Mouse (Mus musculus): ENCODE measurements around the gene Tbc1d22a. TPM values are rescaled to one million over a fixed set of nuclear protein-coding genes. Genes with fewer than 3 reads are reported as not detected.

The Tbc1d22a gene
- polyA plus RNA-seq, 1 experiment from 2014 or later = 6.2 TPM

GRCm38 (mm10) chr15:86304861-86305260, 90.6 kb downstream of the Tbc1d22a start:
- no peak overlapping the region for H3K4me2 ChIP-seq (ENCODE audit: low read depth, low read length)
- H3K4me3 ChIP-seq (ENCODE audit: low read depth, low read length) = no peak overlapping the region
- 83% methylated on average over 3 of the region's 3 CpGs for WGBS
- no peak overlapping the region for H3K27ac ChIP-seq (replicated peaks; ENCODE audit: low read depth, low read length)
- no peak for DNase-seq (ENCODE audit: low spot score)
- no peaks in the 10 kb centered on the region for H3K4me1 ChIP-seq (ENCODE audit: control insufficient read depth, insufficient read depth, low read length)
- no peaks in the 10 kb centered on the region for H3K36me3 ChIP-seq (replicated peaks; ENCODE audit: control insufficient read depth, insufficient read depth, low read depth, low read length)
- no peaks in the 10 kb centered on the region for H3K9me3 ChIP-seq (replicated peaks; ENCODE audit: control insufficient read depth, low read length)
- H3K27me3 ChIP-seq (ENCODE audit: control insufficient read depth, insufficient read depth, low read length) = no peaks in the 10 kb centered on the region
- no peak overlapping the region for H3K9ac ChIP-seq (replicated peaks; ENCODE audit: low read length)
- ATAC-seq (replicated peaks; ENCODE audit: insufficient number of reproducible peaks, low FRiP score, low TSS enrichment, low read depth) = no peak

- Histone ChIP-seq H3K27ac (replicated peaks; ENCODE audit: low read depth, low read length) (no peak overlapping the region), H3K36me3 (replicated peaks; ENCODE audit: control insufficient read depth, insufficient read depth, low read depth, low read length) (no peaks in the 10 kb centered on the region), H3K9me3 (replicated peaks; ENCODE audit: control insufficient read depth, low read length) (no peaks in the 10 kb centered on the region), H3K27me3 (ENCODE audit: control insufficient read depth, insufficient read depth, low read length) (no peaks in the 10 kb centered on the region), H3K9ac (replicated peaks; ENCODE audit: low read length) (no peak overlapping the region), H3K4me1 (ENCODE audit: control insufficient read depth, insufficient read depth, low read length) (no peaks in the 10 kb centered on the region), H3K4me3 (ENCODE audit: low read depth, low read length) (no peak overlapping the region), H3K4me2 (ENCODE audit: low read depth, low read length) (no peak overlapping the region)
- ATAC-seq (replicated peaks; ENCODE audit: insufficient number of reproducible peaks, low FRiP score, low TSS enrichment, low read depth) (no peak), DNase-seq (ENCODE audit: low spot score) (no peak)
- 85% methylated on average over 3 of the region's 3 CpGs for WGBS
Observed at GRCm38 (mm10) chr15:86305290-86305689, 91.0 kb downstream of the Tbc1d22a start.

GRCm38 (mm10) chr15:86309213-86309829, 95.1 kb downstream of the Tbc1d22a start:
- Histone ChIP-seq H3K4me2 (ENCODE audit: low read depth, low read length) (no peak overlapping the region), H3K9ac (replicated peaks; ENCODE audit: low read length) (no peak overlapping the region), H3K9me3 (replicated peaks; ENCODE audit: control insufficient read depth, low read length) (no peaks in the 10 kb centered on the region), H3K27ac (replicated peaks; ENCODE audit: low read depth, low read length) (no peak overlapping the region), H3K36me3 (replicated peaks; ENCODE audit: control insufficient read depth, insufficient read depth, low read depth, low read length) (0 out of 2 replicates have a peak, but pooled peaks cover 3% of the 10 kb centered on the region), H3K4me3 (ENCODE audit: low read depth, low read length) (no peak overlapping the region), H3K27me3 (ENCODE audit: control insufficient read depth, insufficient read depth, low read length) (no peaks in the 10 kb centered on the region), H3K4me1 (ENCODE audit: control insufficient read depth, insufficient read depth, low read length) (no peaks in the 10 kb centered on the region)
- WGBS = 89% methylated on average over 5 of the region's 5 CpGs
- no peak for ATAC-seq (replicated peaks; ENCODE audit: insufficient number of reproducible peaks, low FRiP score, low TSS enrichment, low read depth)
- DNase-seq (ENCODE audit: low spot score) = no peak

- Histone ChIP-seq H3K4me1 (ENCODE audit: control insufficient read depth, insufficient read depth, low read length) (no peaks in the 10 kb centered on the region; the same call in 1 of the 2 replicates), H3K9me3 (replicated peaks; ENCODE audit: control insufficient read depth, low read length) (no peaks in the 10 kb centered on the region), H3K27ac (replicated peaks; ENCODE audit: low read depth, low read length) (no peak overlapping the region), H3K27me3 (ENCODE audit: control insufficient read depth, insufficient read depth, low read length) (no peaks in the 10 kb centered on the region), H3K9ac (replicated peaks; ENCODE audit: low read length) (no peak overlapping the region), H3K4me2 (ENCODE audit: low read depth, low read length) (no peak overlapping the region), H3K4me3 (ENCODE audit: low read depth, low read length) (no peak overlapping the region), H3K36me3 (replicated peaks; ENCODE audit: control insufficient read depth, insufficient read depth, low read depth, low read length) (no peaks in the 10 kb centered on the region)
- DNase-seq (ENCODE audit: low spot score) = no peak
- 86% methylated on average over 19 of the region's 19 CpGs for WGBS
- no peak for ATAC-seq (replicated peaks; ENCODE audit: insufficient number of reproducible peaks, low FRiP score, low TSS enrichment, low read depth)
Observed at GRCm38 (mm10) chr15:86320803-86321510, 106.7 kb downstream of the Tbc1d22a start.

- H3K4me3 ChIP-seq (ENCODE audit: low read depth, low read length) = no peak overlapping the region
- no peaks in the 10 kb centered on the region for H3K36me3 ChIP-seq (replicated peaks; ENCODE audit: control insufficient read depth, insufficient read depth, low read depth, low read length)
- no peaks in the 10 kb centered on the region for H3K27me3 ChIP-seq (ENCODE audit: control insufficient read depth, insufficient read depth, low read length)
- ATAC-seq (replicated peaks; ENCODE audit: insufficient number of reproducible peaks, low FRiP score, low TSS enrichment, low read depth) (no peak), DNase-seq (ENCODE audit: low spot score) (no peak)
- H3K9me3 ChIP-seq (replicated peaks; ENCODE audit: control insufficient read depth, low read length) = no peaks in the 10 kb centered on the region
- no peaks in the 10 kb centered on the region; the same call in 1 of the 2 replicates for H3K4me1 ChIP-seq (ENCODE audit: control insufficient read depth, insufficient read depth, low read length)
- H3K4me2 ChIP-seq (ENCODE audit: low read depth, low read length) = no peak overlapping the region
- no peak overlapping the region for H3K27ac ChIP-seq (replicated peaks; ENCODE audit: low read depth, low read length)
- no peak overlapping the region for H3K9ac ChIP-seq (replicated peaks; ENCODE audit: low read length)
- 85% methylated on average over 4 of the region's 4 CpGs for WGBS
Observed at GRCm38 (mm10) chr15:86326341-86326740, 112.1 kb downstream of the Tbc1d22a start.

GRCm38 (mm10) chr15:86329911-86330310, 115.7 kb downstream of the Tbc1d22a start:
- no peak overlapping the region for H3K4me3 ChIP-seq (ENCODE audit: low read depth, low read length)
- no peak overlapping the region for H3K27ac ChIP-seq (replicated peaks; ENCODE audit: low read depth, low read length)

GRCm38 (mm10) chr15:86330454-86330853, 116.2 kb downstream of the Tbc1d22a start:
- Histone ChIP-seq H3K4me3 (ENCODE audit: low read depth, low read length) (no peak overlapping the region), H3K27ac (replicated peaks; ENCODE audit: low read depth, low read length) (no peak overlapping the region), H3K9me3 (replicated peaks; ENCODE audit: control insufficient read depth, low read length) (no peaks in the 10 kb centered on the region), H3K36me3 (replicated peaks; ENCODE audit: control insufficient read depth, insufficient read depth, low read depth, low read length) (no peaks in the 10 kb centered on the region), H3K27me3 (ENCODE audit: control insufficient read depth, insufficient read depth, low read length) (no peaks in the 10 kb centered on the region), H3K4me1 (ENCODE audit: control insufficient read depth, insufficient read depth, low read length) (no peaks in the 10 kb centered on the region), H3K9ac (replicated peaks; ENCODE audit: low read length) (no peak overlapping the region), H3K4me2 (ENCODE audit: low read depth, low read length) (no peak overlapping the region)
- ATAC-seq (replicated peaks; ENCODE audit: insufficient number of reproducible peaks, low FRiP score, low TSS enrichment, low read depth) (no peak), DNase-seq (ENCODE audit: low spot score) (no peak)
- 85% methylated on average over 7 of the region's 7 CpGs for WGBS

More at GRCm38 (mm10) chr15:86329911-86330310, 115.7 kb downstream of the Tbc1d22a start:
- Histone ChIP-seq H3K9me3 (replicated peaks; ENCODE audit: control insufficient read depth, low read length) (no peaks in the 10 kb centered on the region), H3K4me1 (ENCODE audit: control insufficient read depth, insufficient read depth, low read length) (no peaks in the 10 kb centered on the region; the same call in 1 of the 2 replicates), H3K36me3 (replicated peaks; ENCODE audit: control insufficient read depth, insufficient read depth, low read depth, low read length) (no peaks in the 10 kb centered on the region), H3K27me3 (ENCODE audit: control insufficient read depth, insufficient read depth, low read length) (no peaks in the 10 kb centered on the region), H3K9ac (replicated peaks; ENCODE audit: low read length) (no peak overlapping the region), H3K4me2 (ENCODE audit: low read depth, low read length) (no peak overlapping the region)
- no peak for ATAC-seq (replicated peaks; ENCODE audit: insufficient number of reproducible peaks, low FRiP score, low TSS enrichment, low read depth)
- 81% methylated on average over 7 of the region's 7 CpGs for WGBS
- DNase-seq (ENCODE audit: low spot score) = no peak

GRCm38 (mm10) chr15:86331501-86332245, 117.4 kb downstream of the Tbc1d22a start:
- no peak overlapping the region for H3K27ac ChIP-seq (replicated peaks; ENCODE audit: low read depth, low read length)

More at GRCm38 (mm10) chr15:86331501-86332245, 117.4 kb downstream of the Tbc1d22a start:
- no peak overlapping the region for H3K9ac ChIP-seq (replicated peaks; ENCODE audit: low read length)
- no peaks in the 10 kb centered on the region for H3K4me1 ChIP-seq (ENCODE audit: control insufficient read depth, insufficient read depth, low read length)
- DNase-seq (ENCODE audit: low spot score) (no peak), ATAC-seq (replicated peaks; ENCODE audit: insufficient number of reproducible peaks, low FRiP score, low TSS enrichment, low read depth) (no peak)
- no peaks in the 10 kb centered on the region for H3K36me3 ChIP-seq (replicated peaks; ENCODE audit: control insufficient read depth, insufficient read depth, low read depth, low read length)
- H3K4me3 ChIP-seq (ENCODE audit: low read depth, low read length) = no peak overlapping the region
- 75% methylated on average over 8 of the region's 8 CpGs for WGBS
- no peaks in the 10 kb centered on the region for H3K27me3 ChIP-seq (ENCODE audit: control insufficient read depth, insufficient read depth, low read length)
- H3K9me3 ChIP-seq (replicated peaks; ENCODE audit: control insufficient read depth, low read length) = no peaks in the 10 kb centered on the region
- no peak overlapping the region for H3K4me2 ChIP-seq (ENCODE audit: low read depth, low read length)
